Mouse (Mus musculus): Measurements from ENCODE around the gene Lpar1.

- no peak for TF ChIP-seq CTCF (IDR thresholded peaks at IDR 0.05; ENCODE audit: low read depth)
- TF ChIP-seq EP300 (IDR thresholded peaks at IDR 0.05; ENCODE audit: low read depth) = no peak
Measured at GRCm38 (mm10) chr4:58554359-58554838, 701 bp upstream of the Lpar1 start.
